Mouse (Mus musculus) kidney, postnatal 0 days (tissue): ENCODE data around the gene Dok4. TPM values are rescaled to one million over a fixed set of nuclear protein-coding genes. Genes with fewer than 3 reads are reported as not detected.
"Not testable (repeated sequence)": the region's sequence is repeated elsewhere in the genome, so short reads cannot be mapped to it uniquely, and the experiment has no call there.

Source experiments
- ATAC-seq: fragments of 200-750 bp; cut with Nextera tagmentation; replicated peaks from 2 replicates; pipeline ENCODE4 v1.8.0; 2017; ENCODE audit warnings: low read depth, moderate number of reproducible peaks, moderate TSS enrichment, moderate library complexity; ENCODE audit not compliant: low FRiP score
- DNase-seq: peaks from one replicate; pipeline ENCODE4 v3.0.0-alpha.2; 2016; ENCODE audit warnings: low spot score
- H3K27ac ChIP-seq: fragments of 300-500 bp; sonication (generic); 2 replicates; pipeline ENCODE4 v1.5.1; 2014; ENCODE audit warnings: mild to moderate bottlenecking
- H3K27me3 ChIP-seq: fragments of 300-500 bp; sonication (generic); 2 replicates; pipeline ENCODE4 v1.6.1; 2014; ENCODE audit warnings: low read length, mixed read lengths; ENCODE audit not compliant: insufficient read depth
- H3K36me3 ChIP-seq: fragments of 300-500 bp; sonication (generic); 2 replicates; pipeline ENCODE4 v1.6.1; 2014; ENCODE audit warnings: low read length, mixed read lengths; ENCODE audit not compliant: insufficient read depth
- H3K4me1 ChIP-seq: fragments of 300-500 bp; sonication (generic); replicated peaks from 2 replicates; pipeline ENCODE4 v1.6.1; 2014; ENCODE audit warnings: antibody characterized with exemption, low read length, mixed read lengths; ENCODE audit not compliant: insufficient read depth
- H3K4me2 ChIP-seq: fragments of 300-500 bp; sonication (generic); 2 replicates; pipeline ENCODE4 v1.6.1; 2014; ENCODE audit warnings: mild to moderate bottlenecking, low read length, moderate library complexity, mixed read lengths
- H3K4me3 ChIP-seq: fragments of 300-500 bp; sonication (generic); replicated peaks from 2 replicates; pipeline ENCODE4 v1.5.1; 2014; ENCODE audit warnings: low read depth, low read length
- H3K9ac ChIP-seq: fragments of 300-500 bp; sonication (generic); 2 replicates; pipeline ENCODE4 v1.6.1; 2014; ENCODE audit warnings: low read depth, low read length
- H3K9me3 ChIP-seq: fragments of 300-500 bp; sonication (generic); replicated peaks from 2 replicates; pipeline ENCODE4 v1.6.1; 2016; ENCODE audit warnings: low read length, inconsistent platforms, mixed read lengths
- CTCF ChIP-seq: IDR thresholded peaks from 2 replicates; pipeline ENCODE4 v1.5.1; 2016; ENCODE audit warnings: antibody characterized with exemption, low read depth, mild to moderate bottlenecking, moderate library complexity
- WGBS: fragments of 180-500 bp; shearing (Covaris S2); extraction: QIAGEN DNeasy Blood & Tissue Kit; methylation state at CpG from one replicate; pipeline ENCODE4 v1.1.7; 2014; 5-methylcytosine and 5-hydroxymethylcytosine counted together
- polyA plus RNA-seq: library from polyadenylated mRNA; unstranded; fragments of >200 nt; fragmentation: Nextera tagmentation; extraction: Ambion mirVana; gene quantifications from 2 replicates; pipeline ENCODE4 v1.2.1, GENCODE M21; 2015

Dok4 gene
- polyA plus RNA-seq, 1 experiment from 2014 or later = 25.2 TPM

- Histone ChIP-seq H3K4me3 (no peak overlapping the region), H3K27ac (no peak overlapping the region), H3K9ac (peak overlapping the region; percentile 18; the same call in 1 of the 2 replicates), H3K9me3 (no peaks in the 10 kb centered on the region), H3K4me1 (peaks cover 8% of the 10 kb centered on the region; the same call in 1 of the 2 replicates), H3K4me2 (no peak overlapping the region), H3K27me3 (no peaks in the 10 kb centered on the region), H3K36me3 (peaks cover 20% of the 10 kb centered on the region)
- no peak for ATAC-seq
- DNase-seq = no peak
- peak; percentile 34 for TF ChIP-seq CTCF
- WGBS = 60% methylated on average over 2 of the region's 2 CpGs
Measured at GRCm38 (mm10) chr8:94841183-94841582, 34.9 kb downstream of the Dok4 start.

GRCm38 (mm10) chr8:94838600-94838999 is 37.5 kb downstream of the Dok4 start:
- TF ChIP-seq CTCF = no peak
- Histone ChIP-seq H3K4me1 (peaks cover 8% of the 10 kb centered on the region; the same call in 1 of the 2 replicates), H3K4me2 (peak overlapping the region; percentile 92), H3K4me3 (peak overlapping the region; percentile 89), H3K27ac (peak overlapping the region; percentile 92), H3K27me3 (no peaks in the 10 kb centered on the region), H3K9ac (peak overlapping the region; percentile 94), H3K36me3 (no peaks in the 10 kb centered on the region), H3K9me3 (no peaks in the 10 kb centered on the region)
- 0% methylated on average over 24 of the region's 24 CpGs for WGBS
- DNase-seq (peak; percentile 51), ATAC-seq (peak; percentile 48)

- peak within 1 kb of the TSS; percentile 92 for H3K4me2 ChIP-seq
- peaks cover 8% of the 10 kb centered on the region; the same call in 1 of the 2 replicates for H3K4me1 ChIP-seq
- WGBS = under 1% methylated on average over 82 of the region's 82 CpGs
- H3K27me3 ChIP-seq = no peaks in the 10 kb centered on the region
- H3K36me3 ChIP-seq = no peaks in the 10 kb centered on the region
- no peak for TF ChIP-seq CTCF
- no peaks in the 10 kb centered on the region for H3K9me3 ChIP-seq
- ATAC-seq (peak; percentile 96), DNase-seq (peak; percentile 95)
- peak within 1 kb of the TSS; percentile 89 for H3K4me3 ChIP-seq
- H3K9ac ChIP-seq = peak within 1 kb of the TSS; percentile 94
- peak within 1 kb of the TSS; percentile 92 for H3K27ac ChIP-seq
Measured at GRCm38 (mm10) chr8:94837662-94838574, 38.2 kb downstream of the Dok4 start, which contains the start of the genes Coq9 and Ciapin1. TSS of gene Coq9 (plus strand) at chr8:94838321. TSS of gene Ciapin1 (minus strand) at chr8:94838358.

GRCm38 (mm10) chr8:94836456-94837240 is 39.5 kb downstream of the Dok4 start:
- Histone ChIP-seq H3K4me2 (peak overlapping the region; percentile 92), H3K27ac (no peak overlapping the region), H3K27me3 (no peaks in the 10 kb centered on the region), H3K9ac (peak overlapping the region; percentile 94; the same call in 1 of the 2 replicates), H3K36me3 (peaks cover 6% of the 10 kb centered on the region; the same call in 1 of the 2 replicates), H3K4me3 (peak overlapping the region; percentile 89), H3K9me3 (no peaks in the 10 kb centered on the region), H3K4me1 (peaks cover 8% of the 10 kb centered on the region; the same call in 1 of the 2 replicates)
- ATAC-seq (no peak), DNase-seq (no peak)
- no peak for TF ChIP-seq CTCF
- WGBS = 44% methylated on average over 11 of the region's 11 CpGs

- not testable (repeated sequence) for H3K4me1 ChIP-seq, H3K27ac ChIP-seq, H3K27me3 ChIP-seq, H3K4me2 ChIP-seq, H3K4me3 ChIP-seq, H3K9me3 ChIP-seq, H3K9ac ChIP-seq, DNase-seq, ATAC-seq
- WGBS = 90% methylated on average over 13 of the region's 13 CpGs
- peaks cover 10% of the 10 kb centered on the region; the same call in 1 of the 2 replicates for H3K36me3 ChIP-seq
Measured at GRCm38 (mm10) chr8:94835751-94836150, 40.4 kb downstream of the Dok4 start.

- WGBS = 45% methylated on average over 7 of the region's 7 CpGs
- H3K4me1 ChIP-seq, H3K9me3 ChIP-seq, H3K4me2 ChIP-seq, H3K9ac ChIP-seq, H3K4me3 ChIP-seq, H3K27ac ChIP-seq, H3K27me3 ChIP-seq, DNase-seq: not testable (repeated sequence)
- H3K36me3 ChIP-seq = peaks cover 10% of the 10 kb centered on the region; the same call in 1 of the 2 replicates
- 0 out of 2 replicates have a peak, but pooled peaks have one; percentile 23 for ATAC-seq
Measured at GRCm38 (mm10) chr8:94833901-94834405, 42.2 kb downstream of the Dok4 start.
